Mouse (Mus musculus): ENCODE results near the gene Cyp2t4.

- TF ChIP-seq POLR2A (IDR thresholded peaks at IDR 0.05; ENCODE audit: control insufficient read depth, low read depth, low read length) (no peak), CTCF (IDR thresholded peaks at IDR 0.05; ENCODE audit: control insufficient read depth, insufficient read depth, insufficient replicate concordance, low read depth, low read length) (no peak)
These were observed 38.9 kb downstream of the Cyp2t4 start for GRCm38 (mm10) chr7:27192434-27192833.

Data from testis, adult 2 months (tissue).